Mouse (Mus musculus) hindbrain, embryonic 11.5 days (tissue): ENCODE measurements around the gene Cox14. TPM values are rescaled to one million over a fixed set of nuclear protein-coding genes. Genes with fewer than 3 reads are reported as not detected.

ENCODE experiments used
- ATAC-seq: fragments of 200-750 bp; cut with Nextera tagmentation; 2 replicates; pipeline ENCODE4 v1.8.0; 2017; ENCODE audit warnings: mild to moderate bottlenecking, moderate TSS enrichment, moderate library complexity; ENCODE audit not compliant: low FRiP score
- DNase-seq: peaks from one replicate; pipeline ENCODE4 v3.0.0-alpha.2; 2015; ENCODE audit warnings: low spot score
- H3K27ac ChIP-seq: fragments of 300-500 bp; sonication (generic); 2 replicates; pipeline ENCODE4 v1.5.1; 2014; ENCODE audit warnings: mild to moderate bottlenecking, low read depth, low read length
- H3K27me3 ChIP-seq: fragments of 300-500 bp; sonication (generic); 2 replicates; pipeline ENCODE4 v1.6.1; 2014; ENCODE audit warnings: mild to moderate bottlenecking, low read length, moderate library complexity, mixed read lengths; ENCODE audit not compliant: control insufficient read depth, insufficient read depth
- H3K36me3 ChIP-seq: fragments of 300-500 bp; sonication (generic); 2 replicates; pipeline ENCODE4 v1.6.1; 2014; ENCODE audit warnings: mild to moderate bottlenecking, low read length, moderate library complexity, mixed read lengths; ENCODE audit not compliant: control insufficient read depth, insufficient read depth
- H3K4me1 ChIP-seq: fragments of 300-500 bp; sonication (generic); replicated peaks from 2 replicates; pipeline ENCODE4 v1.6.1; 2014; ENCODE audit warnings: low read length, mixed read lengths; ENCODE audit not compliant: control insufficient read depth, insufficient read depth
- H3K4me2 ChIP-seq: fragments of 300-500 bp; sonication (generic); replicated peaks from 2 replicates; pipeline ENCODE4 v1.6.1; 2014; ENCODE audit warnings: mild to moderate bottlenecking, low read depth, low read length
- H3K4me3 ChIP-seq: fragments of 300-500 bp; sonication (generic); 2 replicates; pipeline ENCODE4 v1.5.1; 2014; ENCODE audit warnings: low read depth, low read length
- H3K9ac ChIP-seq: fragments of 300-500 bp; sonication (generic); 2 replicates; pipeline ENCODE4 v1.6.1; 2014; ENCODE audit warnings: low read depth, low read length
- H3K9me3 ChIP-seq: fragments of 300-500 bp; sonication (generic); 2 replicates; pipeline ENCODE4 v1.6.1; 2016; ENCODE audit warnings: low read length; ENCODE audit not compliant: control insufficient read depth
- WGBS: fragments of 180-500 bp; shearing (Covaris S2); extraction: QIAGEN DNeasy Blood & Tissue Kit; methylation state at CpG from one replicate; pipeline ENCODE4 v1.1.7; 2014; 5-methylcytosine and 5-hydroxymethylcytosine counted together
- polyA plus RNA-seq: library from polyadenylated mRNA; unstranded; fragments of >200 nt; fragmentation: Nextera tagmentation; extraction: Ambion mirVana; gene quantifications from 2 replicates; pipeline ENCODE4 v1.2.1, GENCODE M21; 2014

Gene Cox14
- polyA plus RNA-seq, 1 experiment from 2014 or later: 148 TPM

GRCm38 (mm10) chr15:99713569-99713968 lies 11.8 kb upstream of the Cox14 start:
- H3K9ac ChIP-seq: no peak overlapping the region
- peaks cover 29% of the 10 kb centered on the region for H3K36me3 ChIP-seq
- no peaks in the 10 kb centered on the region for H3K9me3 ChIP-seq
- no peaks in the 10 kb centered on the region for H3K27me3 ChIP-seq
- ATAC-seq (no peak), DNase-seq (no peak)
- WGBS: 85% methylated on average over 3 of the region's 3 CpGs
- no peak overlapping the region for H3K4me2 ChIP-seq
- peak overlapping the region; percentile 59; the same call in 1 of the 2 replicates for H3K27ac ChIP-seq
- no peaks in the 10 kb centered on the region for H3K4me1 ChIP-seq
- H3K4me3 ChIP-seq: no peak overlapping the region

GRCm38 (mm10) chr15:99714206-99714605 lies 11.2 kb upstream of the Cox14 start:
- ATAC-seq: no peak
- no peaks in the 10 kb centered on the region for H3K27me3 ChIP-seq
- H3K4me2 ChIP-seq: no peak overlapping the region
- H3K9ac ChIP-seq: no peak overlapping the region
- no peak for DNase-seq
- no peak overlapping the region for H3K4me3 ChIP-seq
- no peak overlapping the region for H3K27ac ChIP-seq
- H3K4me1 ChIP-seq: no peaks in the 10 kb centered on the region
- 70% methylated on average over 4 of the region's 4 CpGs for WGBS
- peaks cover 23% of the 10 kb centered on the region for H3K36me3 ChIP-seq
- no peaks in the 10 kb centered on the region for H3K9me3 ChIP-seq

GRCm38 (mm10) chr15:99714858-99715257 lies 10.6 kb upstream of the Cox14 start:
- Histone ChIP-seq H3K4me1 (no peaks in the 10 kb centered on the region), H3K27ac (no peak overlapping the region), H3K9me3 (no peaks in the 10 kb centered on the region), H3K4me2 (no peak overlapping the region), H3K9ac (no peak overlapping the region), H3K27me3 (no peaks in the 10 kb centered on the region), H3K4me3 (no peak overlapping the region), H3K36me3 (peaks cover 22% of the 10 kb centered on the region)
- WGBS: 51% methylated on average over 7 of the region's 7 CpGs
- DNase-seq (peak; percentile 86), ATAC-seq (peak; percentile 52)

- DNase-seq (no peak), ATAC-seq (no peak; the same call in 1 of the 2 replicates)
- Histone ChIP-seq H3K36me3 (peaks cover 19% of the 10 kb centered on the region), H3K27me3 (no peaks in the 10 kb centered on the region), H3K9ac (no peak overlapping the region), H3K4me3 (no peak overlapping the region), H3K9me3 (no peaks in the 10 kb centered on the region), H3K4me2 (no peak overlapping the region), H3K4me1 (no peaks in the 10 kb centered on the region), H3K27ac (no peak overlapping the region)
- WGBS: 90% methylated on average over 13 of the region's 13 CpGs
These were observed 10.0 kb upstream of the Cox14 start for GRCm38 (mm10) chr15:99715361-99715865.

- Histone ChIP-seq H3K4me2 (no peak overlapping the region), H3K9me3 (no peaks in the 10 kb centered on the region), H3K36me3 (peaks cover 16% of the 10 kb centered on the region), H3K4me3 (no peak overlapping the region), H3K9ac (no peak overlapping the region), H3K4me1 (no peaks in the 10 kb centered on the region), H3K27ac (no peak overlapping the region), H3K27me3 (no peaks in the 10 kb centered on the region)
- ATAC-seq (no peak), DNase-seq (no peak)
- WGBS: 71% methylated on average over 11 of the region's 11 CpGs
These were observed 9.3 kb upstream of the Cox14 start for GRCm38 (mm10) chr15:99715982-99716746.

- Histone ChIP-seq H3K36me3 (peaks cover 12% of the 10 kb centered on the region), H3K4me1 (no peaks in the 10 kb centered on the region), H3K4me3 (no peak overlapping the region), H3K9ac (no peak overlapping the region), H3K9me3 (no peaks in the 10 kb centered on the region), H3K27ac (no peak overlapping the region), H3K4me2 (no peak overlapping the region), H3K27me3 (no peaks in the 10 kb centered on the region)
- no peak for DNase-seq
- WGBS: 87% methylated on average over 12 of the region's 12 CpGs
- ATAC-seq: no peak
These were observed 8.6 kb upstream of the Cox14 start for GRCm38 (mm10) chr15:99716814-99717213.

- Histone ChIP-seq H3K9me3 (no peaks in the 10 kb centered on the region), H3K9ac (no peak within 1 kb of the TSS), H3K27ac (no peak within 1 kb of the TSS), H3K4me1 (no peaks in the 10 kb centered on the region), H3K4me3 (no peak within 1 kb of the TSS), H3K4me2 (no peak within 1 kb of the TSS), H3K36me3 (peaks cover 11% of the 10 kb centered on the region), H3K27me3 (no peaks in the 10 kb centered on the region)
- 77% methylated on average over 24 of the region's 26 CpGs for WGBS
- DNase-seq: no peak
- ATAC-seq: no peak
These were observed 7.8 kb upstream of the Cox14 start, which contains the start of gene Gpd1 for GRCm38 (mm10) chr15:99717386-99718334. Gene Gpd1 (plus strand): TSS chr15:99717515.

GRCm38 (mm10) chr15:99718461-99719021 lies 6.9 kb upstream of the Cox14 start:
- ATAC-seq: no peak
- Histone ChIP-seq H3K36me3 (peaks cover 4% of the 10 kb centered on the region; the same call in 1 of the 2 replicates), H3K4me3 (no peak overlapping the region), H3K9me3 (no peaks in the 10 kb centered on the region), H3K27me3 (no peaks in the 10 kb centered on the region), H3K27ac (no peak overlapping the region), H3K4me2 (no peak overlapping the region), H3K4me1 (peaks cover 5% of the 10 kb centered on the region), H3K9ac (no peak overlapping the region)
- WGBS: 83% methylated on average over 9 of the region's 9 CpGs
- no peak for DNase-seq
